Mouse (Mus musculus): ENCODE measurements around the gene Btbd6. TPM values are rescaled to one million over a fixed set of nuclear protein-coding genes. Genes with fewer than 3 reads are reported as not detected.
A peak's percentile ranks its signal among the peaks of the same experiment; 100 is the strongest.

The Btbd6 gene
- polyA plus RNA-seq, 1 experiment from 2014 or later = 26.8 TPM

GRCm38 (mm10) chr12:112951150-112951842, 25.0 kb upstream of the Btbd6 start:
- no peak overlapping the region for H3K4me3 ChIP-seq (ENCODE audit: low read depth, low read length)
- no peak overlapping the region; the same call in 1 of the 2 replicates for H3K9ac ChIP-seq (ENCODE audit: low read depth, low read length)
- ATAC-seq (ENCODE audit: low FRiP score) = no peak

DNA sequence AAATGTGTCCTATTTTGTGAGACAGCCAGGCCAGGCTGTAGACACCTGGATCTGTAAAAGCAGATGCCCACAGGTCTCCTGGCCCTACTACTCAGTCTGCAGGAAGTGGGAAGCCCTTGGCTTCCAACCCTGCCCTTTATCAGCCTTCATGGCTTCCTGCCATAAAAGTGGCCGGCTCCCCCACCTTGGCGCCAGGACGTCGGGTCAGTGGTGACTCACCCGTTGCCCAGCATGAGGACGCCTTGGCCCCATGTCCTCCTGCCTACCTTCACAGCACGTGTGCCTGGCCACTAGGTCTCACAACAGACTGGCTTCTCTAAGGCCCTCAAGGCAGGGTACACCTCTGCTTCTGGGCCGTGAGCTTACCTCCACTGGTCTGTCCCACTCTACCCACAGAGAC, 23.8 kb upstream of the Btbd6 start:
- DNase-seq (ENCODE audit: low spot score) (no peak), ATAC-seq (ENCODE audit: low FRiP score) (no peak)
- Histone ChIP-seq H3K27ac (ENCODE audit: low read depth, low read length) (no peak overlapping the region), H3K9me3 (ENCODE audit: control insufficient read depth, low read length) (no peaks in the 10 kb centered on the region), H3K9ac (ENCODE audit: low read depth, low read length) (no peak overlapping the region), H3K36me3 (ENCODE audit: control insufficient read depth, insufficient read depth, low read length) (no peaks in the 10 kb centered on the region), H3K4me3 (ENCODE audit: low read depth, low read length) (no peak overlapping the region), H3K4me1 (replicated peaks; ENCODE audit: control insufficient read depth, insufficient read depth, low read length) (0 out of 2 replicates have a peak, but pooled peaks cover 2% of the 10 kb centered on the region), H3K27me3 (ENCODE audit: control insufficient read depth, insufficient read depth, low read length) (no peaks in the 10 kb centered on the region), H3K4me2 (replicated peaks; ENCODE audit: low read depth, low read length) (no peak overlapping the region)
- 83% methylated on average over 8 of the region's 8 CpGs for WGBS

More at GRCm38 (mm10) chr12:112951150-112951842, 25.0 kb upstream of the Btbd6 start:
- Histone ChIP-seq H3K27me3 (ENCODE audit: control insufficient read depth, insufficient read depth, low read length) (no peaks in the 10 kb centered on the region), H3K27ac (ENCODE audit: low read depth, low read length) (peak overlapping the region; percentile 91), H3K9me3 (ENCODE audit: control insufficient read depth, low read length) (no peaks in the 10 kb centered on the region), H3K36me3 (ENCODE audit: control insufficient read depth, insufficient read depth, low read length) (no peaks in the 10 kb centered on the region), H3K4me2 (replicated peaks; ENCODE audit: low read depth, low read length) (no peak overlapping the region), H3K4me1 (replicated peaks; ENCODE audit: control insufficient read depth, insufficient read depth, low read length) (0 out of 2 replicates have a peak, but pooled peaks cover 2% of the 10 kb centered on the region)
- no peak for DNase-seq (ENCODE audit: low spot score)
- WGBS = 30% methylated on average over 7 of the region's 7 CpGs

DNA sequence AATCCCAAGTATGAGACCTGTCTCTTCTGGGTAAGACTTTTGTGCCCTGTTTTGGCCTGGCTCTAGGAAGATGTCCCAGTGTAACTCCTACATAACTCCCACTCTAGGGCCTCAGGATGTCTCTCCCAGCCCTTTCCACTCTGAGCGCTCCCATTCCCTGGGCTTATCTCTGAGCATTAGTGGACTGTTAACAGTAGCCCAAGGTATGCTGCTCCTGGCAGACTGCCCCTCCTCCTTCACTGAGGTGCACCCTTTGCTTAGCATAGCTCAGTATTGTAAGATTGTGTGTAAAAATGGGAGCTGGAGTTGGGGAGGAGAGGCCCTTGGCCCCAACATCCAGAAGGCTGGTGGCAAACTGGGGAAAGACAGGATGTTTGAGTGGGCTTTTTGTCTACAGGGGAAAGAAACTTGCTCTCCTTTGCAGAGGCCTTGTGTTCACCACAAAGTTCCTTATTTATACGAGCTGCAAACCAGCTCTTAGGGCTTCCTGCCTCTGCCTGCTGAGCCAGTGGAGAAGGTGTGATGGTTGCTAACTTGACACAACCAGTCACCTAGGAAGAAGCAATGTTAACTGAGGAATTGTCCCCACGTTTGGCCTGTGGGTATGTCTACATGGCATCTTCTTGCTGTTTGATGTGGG, 23.2 kb upstream of the Btbd6 start:
- 79% methylated on average over 3 of the region's 3 CpGs for WGBS
- Histone ChIP-seq H3K4me2 (replicated peaks; ENCODE audit: low read depth, low read length) (no peak overlapping the region), H3K4me3 (ENCODE audit: low read depth, low read length) (no peak overlapping the region), H3K36me3 (ENCODE audit: control insufficient read depth, insufficient read depth, low read length) (no peaks in the 10 kb centered on the region), H3K9ac (ENCODE audit: low read depth, low read length) (no peak overlapping the region), H3K27me3 (ENCODE audit: control insufficient read depth, insufficient read depth, low read length) (no peaks in the 10 kb centered on the region), H3K9me3 (ENCODE audit: control insufficient read depth, low read length) (no peaks in the 10 kb centered on the region), H3K4me1 (replicated peaks; ENCODE audit: control insufficient read depth, insufficient read depth, low read length) (0 out of 2 replicates have a peak, but pooled peaks cover 2% of the 10 kb centered on the region), H3K27ac (ENCODE audit: low read depth, low read length) (no peak overlapping the region)
- DNase-seq (ENCODE audit: low spot score) (no peak), ATAC-seq (ENCODE audit: low FRiP score) (no peak)

DNA sequence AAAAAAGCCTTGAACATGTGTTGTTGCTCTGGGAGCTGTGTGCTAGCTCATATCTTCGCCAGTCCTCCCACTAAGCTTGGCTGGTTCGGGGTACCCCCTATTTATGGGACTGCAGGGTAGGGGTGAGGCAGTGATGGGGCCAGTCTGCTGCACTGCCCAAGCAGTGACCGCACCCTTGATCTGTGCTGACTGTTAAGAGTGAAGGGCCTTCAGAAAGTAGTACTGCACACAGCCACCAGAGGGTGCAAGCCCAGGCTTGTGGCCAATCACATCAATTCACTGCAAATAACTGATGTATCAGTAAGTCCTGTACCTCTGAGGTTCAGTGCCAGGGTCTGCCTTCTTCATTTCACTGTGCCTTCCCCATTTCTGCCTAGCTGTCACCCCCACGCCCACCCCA, 20.5 kb upstream of the Btbd6 start:
- no peaks in the 10 kb centered on the region for H3K4me1 ChIP-seq (replicated peaks; ENCODE audit: control insufficient read depth, insufficient read depth, low read length)
- H3K27ac ChIP-seq (ENCODE audit: low read depth, low read length) = no peak overlapping the region
- ATAC-seq (ENCODE audit: low FRiP score) = peak; percentile 62
- H3K27me3 ChIP-seq (ENCODE audit: control insufficient read depth, insufficient read depth, low read length) = no peaks in the 10 kb centered on the region
- DNase-seq (ENCODE audit: low spot score) = peak; percentile 82
- H3K9me3 ChIP-seq (ENCODE audit: control insufficient read depth, low read length) = no peaks in the 10 kb centered on the region
- no peak overlapping the region for H3K4me3 ChIP-seq (ENCODE audit: low read depth, low read length)
- H3K9ac ChIP-seq (ENCODE audit: low read depth, low read length) = no peak overlapping the region
- no peak overlapping the region for H3K4me2 ChIP-seq (replicated peaks; ENCODE audit: low read depth, low read length)
- WGBS = 30% methylated on average over 4 of the region's 4 CpGs
- H3K36me3 ChIP-seq (ENCODE audit: control insufficient read depth, insufficient read depth, low read length) = peaks cover 6% of the 10 kb centered on the region; the same call in 1 of the 2 replicates

DNA sequence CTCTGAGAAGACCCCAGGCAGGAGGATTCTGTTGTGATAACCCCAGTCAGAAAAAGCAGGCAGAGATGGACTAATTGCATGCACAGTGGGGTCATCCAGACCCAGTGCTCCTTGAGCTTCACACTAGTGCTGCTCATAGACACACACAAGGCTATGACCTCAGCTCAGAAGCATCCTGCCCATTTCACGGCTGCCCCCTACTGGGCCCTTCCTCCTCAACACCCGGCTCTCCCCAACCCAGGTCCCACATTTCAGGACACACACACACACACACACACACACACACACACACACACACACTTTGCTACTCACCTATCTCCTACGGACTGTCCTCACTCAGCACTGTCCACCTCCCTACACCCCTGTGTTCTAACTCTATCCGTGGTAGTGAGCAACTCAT, 18.0 kb upstream of the Btbd6 start:
- DNase-seq (ENCODE audit: low spot score) (peak; percentile 50), ATAC-seq (ENCODE audit: low FRiP score) (peak; percentile 31; the same call in 1 of the 2 replicates)
- Histone ChIP-seq H3K9ac (ENCODE audit: low read depth, low read length) (no peak overlapping the region), H3K27me3 (ENCODE audit: control insufficient read depth, insufficient read depth, low read length) (no peaks in the 10 kb centered on the region), H3K27ac (ENCODE audit: low read depth, low read length) (no peak overlapping the region), H3K9me3 (ENCODE audit: control insufficient read depth, low read length) (no peaks in the 10 kb centered on the region), H3K4me3 (ENCODE audit: low read depth, low read length) (no peak overlapping the region), H3K36me3 (ENCODE audit: control insufficient read depth, insufficient read depth, low read length) (peaks cover 9% of the 10 kb centered on the region), H3K4me1 (replicated peaks; ENCODE audit: control insufficient read depth, insufficient read depth, low read length) (no peaks in the 10 kb centered on the region), H3K4me2 (replicated peaks; ENCODE audit: low read depth, low read length) (no peak overlapping the region)
- WGBS = 47% methylated on average over 4 of the region's 4 CpGs

GRCm38 (mm10) chr12:112959421-112959820, 16.9 kb upstream of the Btbd6 start:
- DNase-seq (ENCODE audit: low spot score) (no peak), ATAC-seq (ENCODE audit: low FRiP score) (no peak)
- H3K4me3 ChIP-seq (ENCODE audit: low read depth, low read length) = no peak overlapping the region
- peaks cover 11% of the 10 kb centered on the region for H3K36me3 ChIP-seq (ENCODE audit: control insufficient read depth, insufficient read depth, low read length)
- no peak overlapping the region for H3K9ac ChIP-seq (ENCODE audit: low read depth, low read length)
- no peaks in the 10 kb centered on the region for H3K4me1 ChIP-seq (replicated peaks; ENCODE audit: control insufficient read depth, insufficient read depth, low read length)
- no peak overlapping the region for H3K4me2 ChIP-seq (replicated peaks; ENCODE audit: low read depth, low read length)
- H3K27me3 ChIP-seq (ENCODE audit: control insufficient read depth, insufficient read depth, low read length) = no peaks in the 10 kb centered on the region
- 86% methylated on average over 8 of the region's 8 CpGs for WGBS
- no peaks in the 10 kb centered on the region for H3K9me3 ChIP-seq (ENCODE audit: control insufficient read depth, low read length)
- H3K27ac ChIP-seq (ENCODE audit: low read depth, low read length) = no peak overlapping the region

DNA sequence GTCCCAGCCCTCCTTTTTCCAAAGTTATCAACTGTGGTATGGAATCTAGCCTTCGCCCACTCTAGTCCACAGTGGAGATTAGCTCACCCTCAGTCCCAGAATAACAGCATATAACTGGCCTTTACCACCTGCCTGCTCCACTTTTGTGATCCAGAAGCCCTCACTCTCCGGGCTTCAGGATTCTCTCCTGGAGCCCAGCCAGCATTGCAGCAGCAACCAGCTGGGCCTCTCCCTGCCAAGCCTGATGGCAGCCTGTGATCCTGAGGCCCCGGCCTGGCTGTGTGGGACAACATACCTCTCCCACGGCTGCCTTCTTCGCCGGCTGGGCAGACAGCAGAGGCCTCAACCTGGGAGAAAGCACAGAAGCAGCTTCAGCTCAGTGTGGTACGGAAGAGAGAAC, 14.9 kb upstream of the Btbd6 start:
- WGBS = 89% methylated on average over 7 of the region's 7 CpGs
- Histone ChIP-seq H3K9ac (ENCODE audit: low read depth, low read length) (no peak overlapping the region), H3K9me3 (ENCODE audit: control insufficient read depth, low read length) (no peaks in the 10 kb centered on the region), H3K27me3 (ENCODE audit: control insufficient read depth, insufficient read depth, low read length) (no peaks in the 10 kb centered on the region), H3K4me1 (replicated peaks; ENCODE audit: control insufficient read depth, insufficient read depth, low read length) (no peaks in the 10 kb centered on the region), H3K27ac (ENCODE audit: low read depth, low read length) (no peak overlapping the region), H3K4me2 (replicated peaks; ENCODE audit: low read depth, low read length) (no peak overlapping the region), H3K36me3 (ENCODE audit: control insufficient read depth, insufficient read depth, low read length) (peaks cover 15% of the 10 kb centered on the region), H3K4me3 (ENCODE audit: low read depth, low read length) (no peak overlapping the region)
- no peak for DNase-seq (ENCODE audit: low spot score)
- no peak for ATAC-seq (ENCODE audit: low FRiP score)

- Histone ChIP-seq H3K4me3 (ENCODE audit: low read depth, low read length) (no peak overlapping the region), H3K27me3 (ENCODE audit: control insufficient read depth, insufficient read depth, low read length) (no peaks in the 10 kb centered on the region), H3K9ac (ENCODE audit: low read depth, low read length) (no peak overlapping the region), H3K4me1 (replicated peaks; ENCODE audit: control insufficient read depth, insufficient read depth, low read length) (no peaks in the 10 kb centered on the region), H3K27ac (ENCODE audit: low read depth, low read length) (no peak overlapping the region), H3K4me2 (replicated peaks; ENCODE audit: low read depth, low read length) (no peak overlapping the region), H3K9me3 (ENCODE audit: control insufficient read depth, low read length) (no peaks in the 10 kb centered on the region), H3K36me3 (ENCODE audit: control insufficient read depth, insufficient read depth, low read length) (peaks cover 15% of the 10 kb centered on the region)
- DNase-seq (ENCODE audit: low spot score) (no peak), ATAC-seq (ENCODE audit: low FRiP score) (no peak)
- WGBS = 89% methylated on average over 5 of the region's 5 CpGs
Observed at GRCm38 (mm10) chr12:112961872-112962271, 14.4 kb upstream of the Btbd6 start.

DNA sequence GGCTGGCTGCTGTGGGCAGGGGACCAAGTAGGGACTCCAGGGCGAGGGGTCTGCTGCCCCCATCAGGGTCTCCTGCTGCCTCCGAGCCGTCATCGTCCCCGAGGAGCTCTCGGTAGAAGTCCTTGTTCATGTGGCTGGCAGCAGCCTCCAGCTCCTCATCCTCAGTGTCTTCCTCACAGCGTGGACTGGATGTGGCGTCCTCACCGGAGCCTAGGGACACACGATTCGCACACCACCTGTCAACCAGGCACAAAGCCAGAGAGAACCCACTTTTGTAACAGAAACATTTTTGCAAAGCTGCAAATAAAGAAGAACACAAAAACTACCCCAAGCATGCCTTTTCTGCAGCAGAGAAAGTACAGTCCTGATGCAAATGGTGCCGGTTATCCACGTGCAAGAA, 10.5 kb upstream of the Btbd6 start:
- 91% methylated on average over 13 of the region's 13 CpGs for WGBS
- no peak overlapping the region for H3K9ac ChIP-seq (ENCODE audit: low read depth, low read length)
- ATAC-seq (ENCODE audit: low FRiP score) = no peak
- no peak overlapping the region for H3K4me2 ChIP-seq (replicated peaks; ENCODE audit: low read depth, low read length)
- DNase-seq (ENCODE audit: low spot score) = no peak
- no peak overlapping the region for H3K27ac ChIP-seq (ENCODE audit: low read depth, low read length)
- peaks cover 20% of the 10 kb centered on the region for H3K36me3 ChIP-seq (ENCODE audit: control insufficient read depth, insufficient read depth, low read length)
- no peaks in the 10 kb centered on the region for H3K9me3 ChIP-seq (ENCODE audit: control insufficient read depth, low read length)
- no peaks in the 10 kb centered on the region for H3K27me3 ChIP-seq (ENCODE audit: control insufficient read depth, insufficient read depth, low read length)
- no peak overlapping the region for H3K4me3 ChIP-seq (ENCODE audit: low read depth, low read length)
- no peaks in the 10 kb centered on the region for H3K4me1 ChIP-seq (replicated peaks; ENCODE audit: control insufficient read depth, insufficient read depth, low read length)

Data from hindbrain, embryonic 11.5 days (tissue).